Mouse (Mus musculus) fat pad, adult 2 months (tissue): Measurements from ENCODE around the gene Dlg2.

Experiments
- DNase-seq: peaks from one replicate; pipeline ENCODE4 v3.0.0-alpha.2; 2011; ENCODE audit warnings: low read depth, low spot score; ENCODE audit errors: extremely low read depth

Dlg2 gene

GRCm38 (mm10) chr7:92492262-92492661 lies 2015.8 kb downstream of the Dlg2 start:
- DNase-seq: no peak

- DNase-seq: no peak
These were observed 2017.0 kb downstream of the Dlg2 start for GRCm38 (mm10) chr7:92493521-92493920.
